Mouse (Mus musculus): ENCODE measurements around the gene Olfr43.

Gene Olfr43

DNA sequence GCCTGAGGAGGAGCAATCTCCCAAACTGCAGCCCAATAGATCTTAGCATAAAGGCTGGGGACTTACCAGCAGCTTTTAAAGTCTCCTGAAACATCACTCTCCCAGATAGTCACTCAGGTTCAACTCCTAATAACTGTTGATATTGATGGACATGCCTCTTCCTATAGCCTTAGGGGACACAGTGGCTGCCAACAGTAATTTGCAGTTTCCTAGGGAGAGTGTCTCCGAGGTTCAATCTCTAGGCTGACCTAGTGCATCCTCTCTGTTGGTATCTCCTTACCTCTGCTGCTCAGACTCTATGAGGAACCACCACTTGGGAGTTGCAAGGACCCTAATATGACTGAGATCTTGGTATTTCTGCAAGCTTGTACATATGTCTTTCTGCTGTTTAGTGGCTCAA is at the start of gene Olfr43:
TSS of gene Olfr43 (minus strand) at position 101 of the 400 bp plus-strand sequence.
- in situ Hi-C loops (cut with MboI, MseI), result no loop called here

DNA sequence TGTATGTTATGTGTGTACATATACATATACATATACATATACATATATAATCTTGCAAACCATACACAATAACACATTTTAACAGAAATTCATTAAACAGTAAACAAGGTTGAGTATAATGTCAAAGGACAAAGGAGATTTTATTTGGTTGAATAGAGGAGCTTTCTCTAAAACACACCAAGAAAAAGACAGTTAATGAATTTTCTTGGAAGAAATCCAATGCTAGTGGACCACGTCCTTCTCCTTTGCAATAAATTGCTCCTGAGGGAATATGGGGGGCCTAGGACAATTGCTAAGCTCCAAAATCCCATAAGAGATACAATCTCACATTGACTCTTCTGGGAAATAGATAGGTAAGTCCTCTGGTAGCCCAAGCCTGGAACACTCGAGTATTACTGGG is 48.3 kb upstream of the Olfr43 start, which contains the start of gene Olfr406:
TSS of gene Olfr406 (plus strand) at position 301 of the 400 bp plus-strand sequence.
- in situ Hi-C loops (cut with MboI, MseI), result no loop called here

DNA sequence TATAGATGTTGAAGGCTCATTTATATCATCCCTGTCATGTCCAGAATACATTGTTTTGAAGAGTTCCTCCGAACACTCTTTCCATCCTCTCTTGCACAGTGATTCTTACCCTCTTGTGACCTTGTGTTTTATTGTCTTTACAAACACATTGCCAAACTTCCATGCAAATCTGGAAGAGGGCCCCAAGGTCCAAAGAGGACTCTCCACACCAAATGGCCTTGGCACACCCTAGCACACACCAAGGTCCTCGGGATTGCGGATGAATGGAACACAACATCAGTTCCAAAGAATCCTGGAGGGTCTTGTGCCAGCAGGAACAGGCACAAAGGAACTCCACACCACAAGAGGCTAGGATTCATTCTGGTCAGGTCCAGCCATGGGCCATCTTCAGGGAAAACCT is 30.0 kb upstream of the Olfr43 start:
- in situ Hi-C loops (cut with MboI, MseI), result no loop called here

DNA sequence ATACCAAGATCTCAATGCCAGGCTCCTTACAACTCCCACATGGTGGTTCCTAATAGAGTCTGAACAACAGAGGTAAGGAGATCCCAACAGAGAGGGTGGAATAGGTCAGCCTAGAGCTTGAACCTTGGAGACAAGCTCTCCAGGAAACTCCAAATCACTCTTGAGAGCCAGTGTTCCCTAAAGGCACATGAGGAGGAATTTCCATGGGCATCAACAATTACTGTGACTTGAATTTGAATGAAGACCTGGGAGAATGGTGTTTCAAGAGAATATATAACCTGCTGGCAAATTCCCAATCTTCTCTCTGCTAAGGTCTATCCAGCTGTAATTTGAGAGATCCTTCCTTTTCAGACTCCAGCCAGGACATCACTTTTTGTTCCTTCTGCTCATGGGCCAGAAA is 25.2 kb downstream of the Olfr43 start, which contains the start of gene Olfr403:
TSS of gene Olfr403 (plus strand) at position 301 of the 400 bp plus-strand sequence.
- in situ Hi-C loops (cut with MboI, MseI), result no loop called here

DNA sequence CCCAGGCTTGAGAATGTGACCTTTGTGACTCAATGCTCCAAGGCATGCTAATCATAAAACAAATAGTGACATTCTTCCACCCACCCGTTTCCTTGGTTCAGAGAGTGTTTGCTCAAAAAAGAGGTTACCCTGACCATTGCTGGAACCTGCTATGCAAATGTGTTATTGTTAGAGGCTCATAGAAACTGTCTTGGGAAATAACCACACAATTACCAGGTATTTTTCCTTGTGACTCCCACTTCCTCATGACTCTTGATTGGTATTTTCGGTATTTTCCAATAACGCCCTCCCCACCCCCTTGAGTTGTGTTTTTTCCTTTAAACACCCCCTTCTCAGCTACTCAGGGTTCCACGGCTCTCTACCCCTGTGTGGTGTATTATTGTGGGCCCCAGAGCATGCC is 27.4 kb downstream of the Olfr43 start:
- in situ Hi-C loops (cut with MboI, MseI), result no loop called here

DNA sequence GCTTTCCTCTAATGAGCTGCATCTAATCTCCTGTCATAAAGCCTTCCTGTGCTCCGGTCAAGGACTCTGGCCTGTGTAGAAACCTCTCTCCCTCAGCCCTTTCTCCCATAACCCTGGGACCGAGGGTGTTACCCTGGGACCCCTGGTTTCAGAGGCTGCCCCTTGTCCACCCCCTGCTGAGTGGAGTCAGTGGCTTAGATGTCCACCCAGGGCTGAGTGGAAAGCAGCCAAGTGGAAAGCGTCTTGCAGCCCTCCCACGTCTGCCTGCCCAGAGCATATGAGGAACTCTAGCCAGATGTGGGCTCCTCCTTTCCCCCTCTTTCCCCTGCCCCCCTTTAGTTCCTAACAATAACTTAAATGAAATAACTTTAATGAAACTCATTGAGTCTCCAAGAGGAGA is 28.0 kb downstream of the Olfr43 start:
- in situ Hi-C loops (cut with MboI, MseI), result no loop called here

DNA sequence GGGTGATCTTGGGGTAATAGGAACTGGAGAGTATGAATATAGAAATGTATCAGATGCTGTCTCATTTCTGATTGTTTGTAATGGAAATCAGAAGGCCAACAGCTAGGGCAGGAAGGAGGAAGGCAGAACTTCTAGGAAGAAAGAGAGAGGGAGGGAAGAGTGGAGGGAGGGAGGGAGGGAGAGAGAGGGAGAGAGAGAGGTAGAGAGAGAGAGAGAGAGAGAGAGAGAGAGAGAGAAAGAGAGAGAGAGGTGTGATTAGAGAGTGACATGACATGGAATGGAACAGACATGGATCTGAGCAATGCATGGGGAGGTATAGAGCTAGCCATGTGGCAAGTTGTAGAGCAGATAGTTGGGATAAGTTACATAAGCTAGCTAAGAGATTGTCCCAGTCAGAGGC is 42.4 kb downstream of the Olfr43 start:
- in situ Hi-C loops (cut with MboI, MseI), result no loop called here
